Mouse (Mus musculus) heart, embryonic 11.5 days (tissue): Measurements from ENCODE around the gene Cdh18. TPM values are rescaled to one million over a fixed set of nuclear protein-coding genes. Genes with fewer than 3 reads are reported as not detected.

Source experiments
- ATAC-seq: fragments of 200-750 bp; cut with Nextera tagmentation; replicated peaks from 2 replicates; pipeline ENCODE4 v1.8.0; 2017; ENCODE audit warnings: moderate library complexity; ENCODE audit not compliant: insufficient number of reproducible peaks, low FRiP score, low TSS enrichment
- H3K27ac ChIP-seq: fragments of 300-500 bp; sonication (generic); 2 replicates; pipeline ENCODE4 v1.5.1; 2014; ENCODE audit warnings: mild to moderate bottlenecking, low read depth, low read length
- H3K27me3 ChIP-seq: fragments of 300-500 bp; sonication (generic); 2 replicates; pipeline ENCODE4 v1.6.1; 2014; ENCODE audit warnings: mild to moderate bottlenecking, low read length, mixed read lengths; ENCODE audit not compliant: control insufficient read depth, insufficient read depth
- H3K36me3 ChIP-seq: fragments of 300-500 bp; sonication (generic); 2 replicates; pipeline ENCODE4 v1.6.1; 2014; ENCODE audit warnings: mild to moderate bottlenecking, low read length, moderate library complexity, mixed read lengths; ENCODE audit not compliant: control insufficient read depth, insufficient read depth
- H3K4me1 ChIP-seq: fragments of 300-500 bp; sonication (generic); 2 replicates; pipeline ENCODE4 v1.6.1; 2014; ENCODE audit warnings: low read length; ENCODE audit not compliant: control insufficient read depth, insufficient read depth
- H3K4me2 ChIP-seq: fragments of 300-500 bp; sonication (generic); 2 replicates; pipeline ENCODE4 v1.6.1; 2014; ENCODE audit warnings: mild to moderate bottlenecking, moderate library complexity
- H3K4me3 ChIP-seq: fragments of 300-500 bp; sonication (generic); 2 replicates; pipeline ENCODE4 v1.5.1; 2014; ENCODE audit warnings: low read depth, low read length
- H3K9ac ChIP-seq: fragments of 300-500 bp; sonication (generic); 2 replicates; pipeline ENCODE4 v1.6.1; 2014; ENCODE audit warnings: mild to moderate bottlenecking, low read depth, low read length, moderate library complexity
- H3K9me3 ChIP-seq: fragments of 300-500 bp; sonication (generic); replicated peaks from 2 replicates; pipeline ENCODE4 v1.6.1; 2016; ENCODE audit warnings: low read length; ENCODE audit not compliant: control insufficient read depth
- WGBS: fragments of 180-500 bp; shearing (Covaris S2); extraction: QIAGEN DNeasy Blood & Tissue Kit; methylation state at CpG from one replicate; pipeline ENCODE4 v1.1.7; 2014; ENCODE audit not compliant: insufficient replicate concordance; 5-methylcytosine and 5-hydroxymethylcytosine counted together
- polyA plus RNA-seq: library from polyadenylated mRNA; unstranded; fragments of >200 nt; fragmentation: Nextera tagmentation; extraction: Ambion mirVana; gene quantifications from 2 replicates; pipeline ENCODE4 v1.2.1, GENCODE M21; 2014

Gene Cdh18
- polyA plus RNA-seq: 0.17 TPM in 1 of 2 replicates, not detected in the other

DNA sequence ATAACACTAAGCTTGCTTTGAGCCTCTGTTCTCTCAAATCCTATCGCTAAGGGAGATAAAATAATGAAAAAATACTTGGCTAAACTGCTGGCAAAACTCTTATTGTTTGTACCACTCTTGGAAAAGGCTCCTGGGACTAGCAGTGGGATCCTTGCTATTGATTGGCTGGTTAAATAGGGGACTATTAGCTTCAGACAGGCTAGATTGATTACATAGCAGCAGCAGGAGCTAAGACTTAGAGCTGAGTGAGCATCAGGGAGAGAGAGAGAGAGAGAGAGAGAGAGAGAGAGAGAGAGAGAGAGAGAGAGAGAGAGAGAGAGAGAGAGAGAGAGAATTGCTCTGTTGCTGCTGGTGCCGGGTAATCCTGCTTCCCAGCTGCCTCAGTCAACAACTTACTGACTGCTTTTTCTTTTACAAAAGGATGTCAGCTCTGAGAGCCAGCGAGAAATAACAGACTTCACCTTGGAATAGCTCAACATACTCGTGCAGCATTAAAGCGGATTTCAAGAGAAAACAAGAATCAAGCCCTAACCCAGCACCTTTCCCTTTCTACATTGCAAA, at the start of gene Cdh18:
TSS of gene Cdh18 (plus strand) at position 312 of the 561 bp plus-strand sequence.
- H3K27me3 ChIP-seq: no peaks in the 10 kb centered on the region
- H3K4me3 ChIP-seq: no peak within 1 kb of the TSS
- ATAC-seq: no peak
- H3K4me1 ChIP-seq: no peaks in the 10 kb centered on the region
- 62% methylated on average over 5 of the region's 5 CpGs for WGBS
- H3K27ac ChIP-seq: no peak within 1 kb of the TSS
- no peak within 1 kb of the TSS for H3K9ac ChIP-seq
- no peaks in the 10 kb centered on the region for H3K9me3 ChIP-seq
- H3K36me3 ChIP-seq: no peaks in the 10 kb centered on the region
- H3K4me2 ChIP-seq: no peak within 1 kb of the TSS

DNA sequence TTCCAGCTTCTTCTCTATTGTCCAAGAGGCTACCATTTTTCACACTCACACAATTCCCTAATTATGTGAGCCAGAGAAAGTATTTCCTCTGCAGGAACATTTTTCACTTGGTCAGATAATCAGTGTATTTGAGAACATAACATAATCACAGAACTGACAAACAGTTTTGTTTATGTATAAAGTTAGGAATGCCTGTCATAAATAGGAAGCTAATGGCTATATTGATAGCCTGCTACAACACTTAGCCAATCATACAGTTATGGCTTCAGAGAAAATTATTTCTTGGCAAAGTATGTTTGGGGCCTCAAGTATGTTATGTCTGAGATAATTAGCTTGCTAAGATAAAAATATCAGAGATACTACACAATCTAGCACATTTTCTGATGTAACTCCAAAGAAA, 37.6 kb upstream of the Cdh18 start:
- Histone ChIP-seq H3K4me2 (no peak overlapping the region), H3K4me1 (no peaks in the 10 kb centered on the region), H3K9ac (no peak overlapping the region), H3K36me3 (no peaks in the 10 kb centered on the region), H3K27me3 (no peaks in the 10 kb centered on the region), H3K4me3 (no peak overlapping the region), H3K27ac (no peak overlapping the region), H3K9me3 (no peaks in the 10 kb centered on the region)
- ATAC-seq: no peak

DNA sequence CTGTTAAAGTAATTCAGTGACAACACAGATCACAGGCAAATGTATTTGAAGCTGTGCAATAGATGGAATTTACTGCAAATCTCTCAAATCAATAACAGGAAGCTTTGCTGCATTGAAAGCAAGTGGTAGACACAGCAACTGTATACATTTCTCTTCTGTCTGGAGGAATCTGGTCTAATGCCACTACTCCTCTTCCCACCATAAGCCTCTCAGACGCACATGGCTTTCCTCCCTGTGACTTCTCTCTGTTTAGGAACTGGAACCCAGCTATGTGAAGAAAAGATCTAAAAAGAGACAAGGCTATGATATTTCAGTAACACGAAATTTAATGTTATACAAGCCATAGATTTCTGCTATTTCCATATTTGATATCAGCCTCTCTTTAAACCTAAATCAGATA, 13.0 kb upstream of the Cdh18 start:
- no peak for ATAC-seq
- WGBS: 64% methylated on average over 2 of the region's 2 CpGs
- Histone ChIP-seq H3K27me3 (no peaks in the 10 kb centered on the region), H3K27ac (no peak overlapping the region), H3K36me3 (no peaks in the 10 kb centered on the region), H3K9me3 (no peaks in the 10 kb centered on the region), H3K4me3 (no peak overlapping the region), H3K4me2 (no peak overlapping the region), H3K9ac (no peak overlapping the region), H3K4me1 (no peaks in the 10 kb centered on the region)

DNA sequence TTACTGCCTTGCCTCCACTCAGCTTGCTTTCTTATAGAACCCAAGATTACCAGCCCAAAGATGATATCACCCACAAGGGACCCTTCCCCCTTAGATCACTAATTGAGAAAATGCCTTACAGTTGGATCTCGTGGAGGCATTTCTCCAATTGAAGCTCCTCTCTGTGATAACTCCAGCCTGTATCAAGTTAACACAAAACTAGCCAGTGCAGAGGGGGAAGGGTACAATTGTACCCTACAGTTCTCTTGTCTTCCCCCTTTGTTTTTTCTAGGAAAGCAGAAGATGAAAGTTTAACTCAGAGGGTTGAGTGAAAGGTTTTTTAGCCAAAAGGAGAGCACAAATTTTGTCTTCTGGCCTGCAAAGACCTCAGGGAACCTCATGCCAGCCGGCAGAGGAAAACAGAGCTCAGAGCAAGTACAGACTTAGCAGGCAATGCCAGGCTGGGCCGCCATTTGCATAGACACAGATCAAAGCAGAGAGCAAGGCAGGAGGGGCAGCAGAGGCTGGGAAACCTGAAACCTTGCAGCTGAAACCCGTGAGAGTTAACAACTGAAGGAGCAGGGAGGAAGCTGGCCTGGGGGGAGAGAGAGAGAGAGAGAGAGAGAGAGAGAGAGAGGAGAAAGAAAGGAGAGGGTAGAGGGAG, 29.3 kb downstream of the Cdh18 start:
- Histone ChIP-seq H3K4me1 (no peaks in the 10 kb centered on the region), H3K4me3 (no peak overlapping the region), H3K27me3 (no peaks in the 10 kb centered on the region), H3K9me3 (no peaks in the 10 kb centered on the region; the same call in 1 of the 2 replicates), H3K36me3 (no peaks in the 10 kb centered on the region), H3K9ac (no peak overlapping the region), H3K4me2 (no peak overlapping the region), H3K27ac (no peak overlapping the region)
- ATAC-seq: no peak
- 9% methylated on average over 4 of the region's 4 CpGs for WGBS

DNA sequence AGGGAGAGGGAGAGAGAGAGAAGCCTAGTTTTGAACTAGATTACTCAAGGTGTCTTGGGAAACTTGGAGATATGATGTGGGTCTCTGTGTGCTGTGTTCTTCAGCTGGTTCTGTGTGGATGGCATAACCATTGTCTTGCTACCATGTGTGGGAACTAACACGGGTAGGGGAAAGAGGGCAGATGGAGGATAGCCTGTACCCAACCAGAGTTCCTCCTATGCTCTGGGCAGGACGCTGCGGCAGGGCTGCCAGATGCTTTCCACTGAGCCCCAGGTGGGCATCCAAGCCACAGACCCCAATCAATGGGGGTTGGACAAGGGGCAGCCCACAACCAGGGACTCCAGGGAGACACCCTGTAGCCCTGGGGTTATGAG, 29.8 kb downstream of the Cdh18 start:
- Histone ChIP-seq H3K4me3 (no peak overlapping the region), H3K9me3 (no peaks in the 10 kb centered on the region; the same call in 1 of the 2 replicates), H3K9ac (no peak overlapping the region), H3K4me2 (no peak overlapping the region), H3K27me3 (no peaks in the 10 kb centered on the region), H3K4me1 (no peaks in the 10 kb centered on the region), H3K27ac (no peak overlapping the region), H3K36me3 (no peaks in the 10 kb centered on the region)
- WGBS: 21% methylated on average over 3 of the region's 3 CpGs
- no peak for ATAC-seq

DNA sequence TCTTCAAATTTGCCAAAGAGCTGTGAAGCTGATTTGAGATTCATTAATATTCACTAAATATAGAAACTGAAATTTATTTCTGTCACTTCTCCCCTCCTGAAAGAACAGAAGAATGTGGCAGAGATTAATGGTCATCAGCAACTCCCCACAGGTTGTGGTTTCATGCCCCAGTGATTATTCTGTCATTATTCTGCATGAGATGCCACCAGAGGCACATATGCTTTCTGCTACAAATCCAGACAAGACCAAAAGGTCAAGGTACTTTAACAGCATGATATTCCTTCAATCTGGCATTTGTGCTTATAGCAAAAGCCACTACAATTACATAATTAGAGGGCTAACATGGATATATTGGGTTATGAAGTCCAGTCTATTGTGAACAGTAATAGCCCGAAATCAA, 35.8 kb downstream of the Cdh18 start:
- ATAC-seq: no peak
- Histone ChIP-seq H3K4me2 (no peak overlapping the region), H3K4me3 (no peak overlapping the region), H3K4me1 (no peaks in the 10 kb centered on the region), H3K36me3 (no peaks in the 10 kb centered on the region), H3K27ac (no peak overlapping the region), H3K27me3 (no peaks in the 10 kb centered on the region), H3K9ac (no peak overlapping the region), H3K9me3 (no peaks in the 10 kb centered on the region)
- 83% methylated on average over 1 of the region's 1 CpGs for WGBS

DNA sequence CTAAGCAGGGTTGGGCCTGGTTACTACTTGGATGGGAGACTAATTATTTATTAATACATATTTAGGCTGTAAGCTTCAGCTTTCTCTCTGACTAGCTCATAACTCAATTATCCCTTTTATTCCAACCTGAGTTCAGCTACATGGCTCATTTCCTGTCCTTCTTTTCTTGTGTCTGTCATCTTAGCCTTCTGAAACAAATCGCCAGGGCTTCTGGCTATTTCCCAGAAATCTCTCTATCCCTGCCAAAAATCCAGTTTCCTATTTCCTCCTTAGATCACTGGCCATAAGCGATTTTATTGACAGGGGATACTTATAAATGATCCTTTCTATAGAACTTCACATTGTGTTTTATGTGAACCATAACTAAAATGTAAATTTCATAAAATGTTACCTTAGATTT, 167.6 kb downstream of the Cdh18 start:
- no peak overlapping the region for H3K27ac ChIP-seq
- no peak for ATAC-seq
- no peaks in the 10 kb centered on the region for H3K4me1 ChIP-seq
- no peaks in the 10 kb centered on the region for H3K36me3 ChIP-seq
- H3K9ac ChIP-seq: no peak overlapping the region
- no peaks in the 10 kb centered on the region for H3K9me3 ChIP-seq
- WGBS: 74% methylated on average over 2 of the region's 2 CpGs
- no peak overlapping the region for H3K4me2 ChIP-seq
- no peaks in the 10 kb centered on the region for H3K27me3 ChIP-seq
- H3K4me3 ChIP-seq: no peak overlapping the region

DNA sequence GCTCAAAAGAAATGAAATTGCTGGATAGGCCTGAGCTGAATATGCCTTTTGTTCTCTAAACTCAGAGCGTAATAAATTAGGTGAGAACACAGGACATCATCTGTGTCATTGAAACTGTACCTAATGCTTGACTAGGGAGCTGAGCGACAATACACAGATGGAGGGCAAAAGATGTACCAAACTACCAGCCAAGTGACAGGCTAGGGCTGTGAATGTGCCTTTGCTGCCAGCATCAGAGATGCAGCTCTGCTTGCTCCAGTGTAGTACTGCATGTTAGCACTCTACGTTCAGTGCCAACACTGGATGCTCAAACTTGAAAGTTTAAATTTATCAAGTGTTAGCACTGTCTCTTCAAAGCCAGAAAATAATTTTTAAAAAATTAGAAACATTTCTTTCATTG, 168.9 kb downstream of the Cdh18 start:
- no peak for ATAC-seq
- H3K27ac ChIP-seq: no peak overlapping the region
- 82% methylated on average over 3 of the region's 3 CpGs for WGBS
- H3K9ac ChIP-seq: no peak overlapping the region
- H3K4me2 ChIP-seq: no peak overlapping the region
- H3K4me1 ChIP-seq: no peaks in the 10 kb centered on the region
- no peaks in the 10 kb centered on the region for H3K9me3 ChIP-seq
- no peak overlapping the region for H3K4me3 ChIP-seq
- H3K27me3 ChIP-seq: no peaks in the 10 kb centered on the region
- H3K36me3 ChIP-seq: no peaks in the 10 kb centered on the region

DNA sequence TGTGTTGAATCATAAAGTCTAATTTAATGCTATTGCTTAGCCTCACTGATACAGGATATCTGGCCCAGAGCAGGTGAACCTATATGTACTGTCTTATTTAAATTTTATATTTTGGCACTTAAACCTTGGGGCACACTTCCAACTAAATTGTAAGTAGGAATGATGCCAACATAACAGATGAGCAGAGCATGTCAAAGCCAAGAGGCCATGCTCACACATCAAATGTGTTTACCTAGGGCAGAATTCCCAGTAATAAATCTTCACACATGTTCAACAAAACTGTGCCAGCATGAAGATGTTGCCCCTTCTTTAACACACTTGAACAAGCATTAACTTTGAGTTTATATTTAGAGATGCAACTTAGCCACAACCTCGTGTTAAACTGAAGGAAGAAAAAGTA, 177.8 kb downstream of the Cdh18 start:
- Histone ChIP-seq H3K4me2 (no peak overlapping the region), H3K9ac (no peak overlapping the region), H3K4me1 (no peaks in the 10 kb centered on the region), H3K27ac (no peak overlapping the region), H3K36me3 (no peaks in the 10 kb centered on the region), H3K27me3 (no peaks in the 10 kb centered on the region), H3K9me3 (no peaks in the 10 kb centered on the region), H3K4me3 (no peak overlapping the region)
- WGBS: 55% methylated on average over 1 of the region's 1 CpGs
- ATAC-seq: no peak
